Mouse (Mus musculus): ENCODE results near the gene Arfgef2. TPM values are rescaled to one million over a fixed set of nuclear protein-coding genes. Genes with fewer than 3 reads are reported as not detected.
A peak's percentile ranks its signal among the peaks of the same experiment; 100 is the strongest.

Arfgef2 gene
- polyA plus RNA-seq (2017; shearing (Covaris generic)) = 1 to 10 TPM; 2.9 TPM

- peak; percentile 92 for ATAC-seq
These were observed at the start of gene Arfgef2 for GRCm38 (mm10) chr2:166805250-166806172. TSS of gene Arfgef2 (plus strand) at chr2:166805588.

DNA sequence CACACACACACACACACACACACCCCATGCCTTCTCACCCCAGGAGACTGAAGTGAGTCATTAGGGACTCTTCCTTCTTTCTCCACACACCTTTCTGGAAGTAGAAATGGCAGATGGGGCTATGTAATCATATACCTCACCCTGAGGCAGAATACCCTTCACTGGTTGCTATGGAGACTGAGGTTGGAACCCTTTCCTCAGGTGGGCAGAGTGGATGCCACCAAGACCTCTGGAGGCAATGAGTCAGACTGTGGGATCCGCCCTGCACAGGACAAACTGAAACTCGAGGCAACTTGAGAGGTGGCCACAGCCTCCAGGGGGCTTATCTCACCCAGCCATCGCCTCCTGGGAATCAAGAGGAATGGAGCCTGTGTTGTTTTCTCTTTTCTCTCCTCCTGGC is 47.4 kb upstream of the Arfgef2 start:
- ATAC-seq = no peak

GRCm38 (mm10) chr2:166764051-166764450 is 41.3 kb upstream of the Arfgef2 start:
- no peak for ATAC-seq

GRCm38 (mm10) chr2:166767591-166767990 is 37.8 kb upstream of the Arfgef2 start:
- ATAC-seq = no peak

DNA sequence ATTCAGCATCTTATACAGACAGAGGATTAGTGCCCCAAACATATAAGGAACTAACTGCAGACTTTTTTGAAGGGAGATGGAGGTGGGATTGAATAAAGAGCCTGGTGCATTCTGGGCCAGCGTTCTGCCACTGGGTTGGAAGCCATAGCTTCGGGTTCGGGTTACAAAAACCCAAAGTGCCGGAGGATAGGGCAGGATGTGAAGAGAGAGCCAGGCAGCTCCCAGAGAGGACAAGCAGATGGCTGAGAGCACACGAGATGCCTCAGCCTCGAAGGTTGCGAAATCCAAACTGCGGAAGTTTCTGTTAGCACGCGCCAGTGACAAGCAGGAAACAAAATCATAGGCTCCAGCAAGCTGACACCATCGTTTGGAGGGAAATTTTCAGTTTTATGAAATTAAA is 34.0 kb upstream of the Arfgef2 start:
- no peak for ATAC-seq

DNA sequence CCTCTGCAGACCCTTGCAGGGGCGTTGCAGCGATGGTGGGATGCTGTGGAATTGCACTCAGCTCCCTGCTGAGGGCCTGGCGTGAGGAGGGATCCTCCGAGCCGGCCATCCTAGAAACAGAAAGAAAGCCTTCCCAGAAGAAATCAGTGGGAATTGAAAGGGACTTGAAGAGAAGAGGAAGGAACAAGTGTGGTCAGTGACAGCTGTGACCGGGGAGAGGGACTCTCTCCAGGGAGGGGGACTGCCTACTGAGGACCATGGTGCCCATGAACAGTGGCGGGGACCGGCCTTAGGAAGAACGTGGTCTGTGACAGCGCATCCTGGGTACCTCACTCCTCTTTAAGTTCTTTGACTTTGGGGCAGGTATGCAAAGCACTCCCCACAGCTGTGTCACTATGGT is 31.8 kb upstream of the Arfgef2 start:
- no peak for ATAC-seq

DNA sequence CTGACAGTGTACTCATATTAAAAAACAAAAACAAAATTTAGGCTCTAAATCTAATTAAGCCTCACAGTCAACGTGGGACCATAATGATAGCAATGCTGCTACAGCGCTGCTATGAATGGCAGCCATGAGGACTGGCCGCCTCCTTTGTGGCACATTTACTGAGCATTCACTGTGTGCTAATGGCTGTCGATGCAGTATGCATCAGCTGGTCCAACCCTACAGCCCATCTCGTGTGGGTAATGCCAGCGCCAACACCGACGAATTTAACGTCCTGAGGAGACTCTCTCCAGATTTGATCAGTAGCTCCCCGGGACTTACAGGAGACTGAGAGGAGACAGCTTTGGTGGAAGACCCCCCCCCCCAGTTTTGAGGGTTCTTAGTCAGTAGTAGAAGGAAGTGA is 31.1 kb upstream of the Arfgef2 start:
- ATAC-seq = no peak

- ATAC-seq = peak; percentile 38
These were observed 30.0 kb upstream of the Arfgef2 start for GRCm38 (mm10) chr2:166775357-166775893.

DNA sequence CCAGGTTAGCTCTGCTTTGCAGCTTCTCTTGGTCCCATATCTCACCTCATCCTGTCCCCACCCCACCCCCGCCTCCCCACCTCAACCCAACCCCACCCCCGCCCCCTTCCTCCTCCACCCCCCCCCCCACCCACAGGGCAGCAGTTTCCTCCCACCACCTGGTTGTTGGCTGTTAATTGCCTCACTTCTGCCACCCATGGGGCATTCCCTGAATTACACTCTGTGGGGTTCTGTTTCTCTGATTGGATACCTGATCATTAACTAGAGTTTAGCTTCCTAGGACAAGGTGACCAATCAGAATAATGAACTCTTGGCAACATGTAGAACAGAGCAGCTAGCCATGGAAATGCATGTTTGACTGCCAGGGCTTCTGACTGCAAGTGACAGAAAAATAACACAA is 29.1 kb upstream of the Arfgef2 start:
- ATAC-seq = peak; percentile 49

DNA sequence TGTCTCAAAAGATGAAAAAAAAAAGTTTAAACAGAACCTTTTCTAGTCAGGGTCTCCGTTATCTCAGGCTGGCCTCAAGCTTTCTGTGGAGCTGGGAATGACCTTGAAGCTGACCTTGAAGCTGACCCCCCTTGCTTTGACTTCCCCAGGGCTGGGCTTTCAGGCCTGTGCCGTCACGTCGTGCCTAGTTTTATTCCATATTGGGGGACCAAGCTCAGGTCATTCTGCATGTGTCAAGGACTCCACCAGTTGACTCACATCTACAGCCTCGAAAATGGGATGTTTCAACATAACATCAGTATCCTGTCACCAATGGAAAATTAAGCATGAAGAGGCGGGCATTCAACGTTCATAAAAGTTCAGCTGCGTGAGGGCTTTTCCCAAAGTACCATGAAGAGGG is 25.4 kb upstream of the Arfgef2 start:
- no peak for ATAC-seq

DNA sequence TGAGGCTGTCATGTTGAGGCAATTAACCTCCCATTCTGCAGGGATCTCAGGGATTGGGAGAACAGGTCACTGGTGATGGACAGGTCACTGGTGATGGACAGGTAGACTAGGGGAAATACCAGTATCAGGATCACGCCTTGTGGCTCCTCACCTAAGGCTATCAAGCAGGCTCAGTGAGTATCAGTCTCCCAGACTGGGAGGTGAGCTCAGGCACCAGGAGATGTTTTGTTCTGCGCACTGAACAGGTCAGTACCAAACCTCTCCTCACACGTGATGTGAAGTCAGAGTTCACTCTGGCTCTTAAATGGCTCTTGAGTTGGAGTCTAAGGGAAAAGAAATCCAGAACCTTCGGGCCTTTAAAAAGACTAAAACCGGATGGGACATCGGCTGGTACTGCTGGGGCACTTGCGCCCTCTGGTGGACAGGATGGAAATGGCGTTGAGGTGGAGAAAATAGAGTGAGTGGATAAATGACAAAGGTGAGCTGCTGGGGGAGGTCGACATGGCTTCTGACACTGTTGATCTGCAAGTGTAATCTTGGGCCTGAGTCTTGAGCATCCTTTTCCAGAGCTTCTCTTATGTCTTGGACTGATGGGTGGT is 24.3 kb upstream of the Arfgef2 start:
- ATAC-seq = peak; percentile 65

GRCm38 (mm10) chr2:166784376-166784775 is 21.0 kb upstream of the Arfgef2 start:
- ATAC-seq = no peak

DNA sequence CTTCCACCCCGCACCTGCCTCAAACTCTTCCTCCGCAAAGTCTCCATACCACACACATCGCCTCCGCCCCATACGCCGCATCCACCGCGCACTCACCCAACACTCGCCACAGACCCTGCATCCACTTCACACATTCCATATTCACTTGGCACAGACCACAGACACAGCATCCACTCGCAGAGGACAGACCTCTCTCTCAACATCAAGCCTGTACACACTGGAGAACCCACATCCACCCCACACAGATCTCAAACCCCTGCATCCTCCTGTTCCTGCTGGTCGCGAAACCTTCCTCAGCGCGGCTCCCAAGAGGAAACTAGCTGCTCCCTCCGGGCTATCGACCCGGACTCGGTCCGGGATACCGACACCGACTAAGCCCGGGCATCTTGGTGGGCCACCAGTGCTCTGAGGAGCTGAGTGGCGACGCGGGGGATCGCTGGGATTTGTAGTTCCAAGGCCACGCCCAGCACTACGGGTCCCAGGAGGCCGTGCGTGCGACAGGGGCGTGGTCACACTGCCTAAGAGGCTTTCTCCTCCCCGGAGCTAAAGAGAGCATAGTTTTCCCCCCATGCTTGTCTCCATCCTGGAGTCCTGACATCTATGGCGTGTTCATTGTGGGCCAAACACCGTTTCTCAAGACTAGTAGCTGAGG is 18.9 kb upstream of the Arfgef2 start:
- peak; percentile 89 for ATAC-seq

GRCm38 (mm10) chr2:166791738-166792137 is 13.7 kb upstream of the Arfgef2 start:
- ATAC-seq = no peak

DNA sequence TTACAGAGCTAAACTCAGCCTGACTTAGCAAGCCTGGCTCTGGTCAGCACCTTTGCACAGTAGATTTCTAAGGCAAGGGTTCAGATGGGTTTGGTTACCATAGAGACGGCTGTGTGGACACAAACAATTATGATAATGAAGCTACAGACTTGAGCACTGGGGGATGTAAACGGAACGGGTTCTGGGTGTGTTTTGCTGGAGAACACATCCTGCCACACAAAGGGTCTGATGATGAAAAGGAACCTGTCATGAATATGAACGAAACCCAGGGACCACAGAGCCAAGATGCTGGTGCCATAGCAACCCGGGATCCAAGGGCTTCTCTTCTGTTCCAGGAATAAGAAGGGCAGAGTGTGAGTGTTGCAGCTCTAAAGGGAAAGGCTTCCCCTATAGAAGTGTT is 13.0 kb upstream of the Arfgef2 start, which contains the start of gene Trp53rkb:
Trp53rkb (plus strand) TSS at position 177 of the 400 bp plus-strand sequence.
- ATAC-seq = no peak

DNA sequence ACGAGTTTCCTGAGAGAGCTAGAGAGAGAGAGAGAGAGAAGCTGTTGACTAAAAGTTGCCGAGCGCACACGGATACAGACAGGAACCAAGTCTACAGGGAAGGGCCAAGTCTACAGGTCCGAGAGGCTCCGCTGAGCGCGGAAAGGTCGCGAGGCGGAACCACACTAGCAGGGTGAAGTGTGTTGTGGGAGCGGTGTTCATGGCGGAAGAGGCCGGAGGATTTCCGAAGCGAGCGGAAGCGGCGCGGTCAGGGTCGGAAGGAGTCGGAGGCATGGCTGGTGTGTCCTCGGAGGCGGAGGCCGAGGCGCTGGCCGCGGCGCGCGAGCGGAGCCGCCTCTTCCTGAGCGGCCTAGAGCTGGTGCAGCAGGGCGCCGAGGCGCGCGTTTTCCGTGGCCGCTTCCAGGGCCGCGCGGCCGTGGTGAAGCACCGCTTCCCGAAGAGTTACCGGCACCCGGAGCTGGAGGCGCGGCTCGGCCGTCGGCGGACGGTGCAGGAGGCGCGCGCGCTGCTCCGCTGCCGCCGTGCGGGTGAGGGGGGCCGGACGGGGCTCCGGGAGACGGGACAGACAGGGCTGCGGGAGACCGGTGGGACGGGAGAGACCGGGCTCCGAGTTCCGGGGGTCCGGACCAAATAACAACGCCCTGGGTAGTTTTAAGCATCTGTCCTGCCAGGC is 11.7 kb upstream of the Arfgef2 start:
- ATAC-seq = peak; percentile 87

- ATAC-seq = no peak
These were observed 5.5 kb upstream of the Arfgef2 start for GRCm38 (mm10) chr2:166799615-166800472.

- ATAC-seq = no peak
These were observed 4.9 kb upstream of the Arfgef2 start for GRCm38 (mm10) chr2:166800473-166800857.

DNA sequence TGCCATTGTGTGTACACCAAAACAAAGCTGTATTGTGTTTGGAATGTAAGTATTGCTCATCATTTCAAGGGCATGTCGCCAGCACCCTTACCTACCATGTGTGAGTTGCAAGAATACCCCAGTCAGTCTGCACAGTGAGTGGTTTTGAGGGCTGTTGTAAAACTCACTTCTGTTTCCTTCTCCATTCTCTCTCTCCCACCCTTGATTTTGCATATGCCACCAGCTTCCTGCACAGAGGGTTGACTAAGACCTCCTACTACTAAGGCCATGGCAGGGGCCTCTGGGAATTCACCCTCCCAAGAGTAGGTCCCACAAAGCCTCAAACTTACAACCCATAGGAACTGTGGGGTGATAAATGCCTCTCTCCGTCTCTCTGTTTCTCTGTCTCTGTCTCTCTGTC is 4.0 kb upstream of the Arfgef2 start:
- ATAC-seq = no peak

GRCm38 (mm10) chr2:166803298-166803697 is 2.1 kb upstream of the Arfgef2 start:
- ATAC-seq = no peak

DNA sequence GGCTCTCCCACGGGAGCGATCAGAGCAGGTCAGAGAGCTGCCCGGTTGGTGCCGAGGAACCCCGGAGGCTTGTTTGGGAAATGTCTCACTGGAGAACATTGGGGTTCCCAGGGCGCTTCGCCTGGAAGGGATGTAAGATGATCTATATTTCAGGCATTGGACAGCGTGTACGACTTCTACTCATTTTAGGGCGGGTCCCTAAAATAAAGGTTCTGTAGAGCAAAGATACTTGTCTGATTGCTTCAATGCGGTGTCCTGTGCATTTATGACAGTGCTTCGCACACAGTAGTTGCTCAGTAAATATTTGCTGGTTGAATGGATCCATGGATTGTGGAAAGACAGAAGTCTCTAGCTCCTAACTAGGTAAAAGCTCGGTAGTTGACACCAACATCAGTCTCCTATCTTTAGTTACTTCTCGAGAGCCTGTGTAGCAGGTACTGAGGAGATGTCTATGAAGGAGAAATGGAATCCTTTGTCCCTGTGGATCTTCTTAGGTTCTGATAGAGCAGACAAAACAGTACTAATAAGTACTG is 851 bp downstream of the Arfgef2 start:
- no peak for ATAC-seq
